Mouse (Mus musculus): Measurements from ENCODE around the gene Flvcr2.
"Not testable (repeated sequence)": the region's sequence is repeated elsewhere in the genome, so short reads cannot be mapped to it uniquely, and the experiment has no call there.

Gene Flvcr2

DNA sequence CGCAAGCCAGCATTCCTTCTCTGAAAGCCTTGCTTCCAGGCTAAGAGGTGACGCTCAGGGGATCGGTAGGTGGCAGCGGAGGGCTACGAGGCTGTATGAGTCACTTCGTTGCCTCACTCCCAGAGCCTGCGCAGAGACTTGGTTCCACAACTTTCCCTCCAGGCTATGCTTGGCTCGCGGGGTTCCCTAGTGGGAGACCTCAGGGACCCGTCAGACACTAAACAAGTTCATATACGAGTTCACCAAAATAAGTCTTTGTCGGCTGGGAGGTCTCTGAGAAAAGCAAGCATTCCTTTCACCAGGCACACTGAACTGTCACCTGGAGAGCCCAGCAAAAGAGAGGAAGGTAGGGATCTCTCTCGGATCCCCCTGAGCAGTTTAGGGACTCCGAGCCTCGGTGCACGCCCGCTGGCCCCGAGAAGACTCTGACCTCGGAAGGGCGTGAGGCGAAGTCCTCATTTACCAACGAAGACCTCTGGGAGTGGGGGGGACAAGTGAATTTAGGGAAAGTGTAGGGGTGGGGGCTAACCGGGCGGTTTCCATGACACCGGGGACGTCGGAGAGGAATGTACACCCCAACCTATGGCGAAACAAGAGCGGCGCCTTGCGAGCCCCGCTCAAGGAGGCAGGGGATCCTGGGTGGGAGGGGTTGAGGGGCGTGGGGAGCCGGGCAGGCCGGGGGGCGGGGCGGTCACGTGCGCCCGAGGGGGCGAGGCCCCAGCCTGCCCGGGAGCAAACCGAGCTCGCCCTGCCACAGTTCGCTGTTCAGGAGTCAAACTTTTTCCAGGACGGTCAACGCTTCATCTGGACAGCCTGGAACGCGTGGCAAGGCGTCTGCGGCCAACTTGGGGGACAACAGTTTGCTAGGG, at the start of gene Flvcr2:
Gene Flvcr2 (plus strand): TSS at position 713 of the 869 bp plus-strand sequence.
- peak; percentile 93 for DNase-seq (ENCODE audit: low spot score)

DNA sequence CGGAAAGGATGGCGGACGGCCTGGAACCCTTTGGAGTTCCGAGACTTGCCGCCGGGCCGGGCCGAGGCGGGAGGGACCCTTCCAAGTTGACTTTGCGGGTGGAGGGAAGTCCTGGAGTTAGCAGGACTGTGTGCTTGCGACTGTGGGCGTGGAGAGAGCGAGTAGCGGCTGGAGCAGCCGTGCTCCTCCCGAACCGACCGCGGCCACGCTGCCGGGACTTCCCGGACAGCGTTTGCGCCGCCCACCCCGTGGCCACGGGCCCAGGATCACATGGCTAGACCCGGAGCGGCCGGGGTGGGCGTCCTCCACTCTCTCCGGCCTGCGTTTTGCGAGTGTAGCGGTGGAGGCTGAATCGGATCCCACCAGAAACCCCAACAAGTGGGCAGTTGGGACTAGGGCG, 48.2 kb upstream of the Flvcr2 start:
- not testable (repeated sequence) for DNase-seq (ENCODE audit: low spot score)

DNA sequence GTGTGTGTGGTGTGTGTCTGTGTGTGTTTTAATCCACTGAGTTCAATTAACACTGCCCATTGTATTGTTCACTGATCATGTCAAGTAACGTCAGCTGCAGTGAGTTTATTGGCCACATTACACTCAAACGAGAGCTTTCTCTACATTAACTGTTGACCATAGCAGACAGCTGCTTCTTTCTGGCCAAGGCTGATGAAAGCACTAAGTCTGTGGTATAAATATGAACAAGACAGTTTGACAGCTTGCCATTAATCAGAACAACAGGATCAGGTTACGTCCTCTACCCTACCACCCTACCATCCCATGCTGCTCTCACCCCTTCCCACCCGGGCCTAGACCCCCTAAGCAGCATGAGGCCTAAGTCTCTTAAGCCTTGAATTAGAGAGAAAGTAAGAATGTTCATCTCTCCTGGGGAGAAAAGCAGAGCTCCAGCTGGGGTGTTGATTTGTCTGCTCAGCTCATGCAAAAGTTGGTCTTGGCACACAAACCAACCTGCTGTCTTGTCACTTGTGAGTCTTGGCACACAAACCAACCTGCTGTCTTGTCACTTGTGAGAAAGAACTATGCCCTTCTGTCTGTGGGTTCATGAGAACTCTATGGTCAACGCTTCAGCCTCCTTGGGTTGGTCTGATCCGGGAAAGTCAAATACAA, 46.0 kb upstream of the Flvcr2 start:
- DNase-seq (ENCODE audit: low spot score) = no peak

DNA sequence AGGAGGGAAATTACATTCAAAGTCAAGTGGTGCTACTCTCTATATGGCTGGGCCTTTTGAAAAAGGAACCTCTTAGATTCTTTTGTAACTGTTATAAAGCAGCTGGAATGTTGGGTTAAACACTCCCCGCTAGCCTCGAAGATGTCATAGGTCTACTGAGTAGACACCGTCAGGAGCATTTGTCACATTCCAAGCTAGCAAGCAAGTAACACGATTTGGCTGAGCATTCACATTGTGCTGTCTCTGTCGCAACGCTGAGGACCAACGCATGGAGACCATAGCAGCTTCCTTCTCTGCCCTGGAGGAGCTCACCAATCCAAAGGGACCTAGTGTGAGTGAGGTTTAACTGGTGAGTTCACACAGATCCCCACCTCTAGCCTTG, 45.5 kb upstream of the Flvcr2 start:
- no peak for DNase-seq (ENCODE audit: low spot score)

DNA sequence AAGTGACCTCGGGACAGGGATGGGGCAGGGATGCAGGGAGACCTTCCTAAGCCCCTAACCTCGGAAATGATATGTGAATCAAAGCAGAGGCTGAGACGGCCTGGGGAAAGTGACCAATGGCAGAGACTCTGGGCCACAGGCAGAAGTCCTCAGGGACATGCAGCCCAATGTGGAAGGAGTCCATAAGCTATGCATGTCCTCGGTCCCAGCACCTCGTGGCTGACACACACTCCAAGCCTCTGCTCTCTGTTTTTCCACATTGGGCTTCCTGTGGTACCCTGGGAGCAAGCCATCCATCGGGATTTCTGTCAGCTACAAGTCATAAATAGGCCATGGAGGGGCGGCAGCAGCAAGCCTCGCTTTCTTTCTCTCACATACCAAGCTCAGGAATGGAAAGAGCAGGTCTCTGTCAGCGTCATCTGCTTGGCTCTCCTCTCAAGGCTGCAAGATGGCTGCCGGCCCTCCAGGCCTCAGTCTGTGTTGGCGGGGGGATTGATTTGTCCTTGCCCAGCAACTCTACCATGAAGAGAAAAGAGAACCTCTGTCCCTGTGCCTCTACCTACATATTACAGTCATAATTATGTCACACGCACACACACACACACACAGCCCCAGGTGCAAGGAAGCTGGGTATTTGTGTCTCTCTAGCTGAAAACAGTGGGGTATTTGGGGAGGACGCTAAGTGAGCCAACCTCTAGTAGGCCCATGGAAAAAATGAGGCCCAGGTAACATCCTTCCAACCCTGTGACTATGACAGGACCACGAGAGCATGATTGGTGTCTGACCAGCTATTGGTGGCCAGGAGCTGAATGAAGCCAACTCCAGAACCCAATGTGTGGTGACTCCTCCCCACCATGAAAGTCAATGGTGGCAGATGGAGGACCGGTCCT, 43.9 kb upstream of the Flvcr2 start:
- no peak for DNase-seq (ENCODE audit: low spot score)

DNA sequence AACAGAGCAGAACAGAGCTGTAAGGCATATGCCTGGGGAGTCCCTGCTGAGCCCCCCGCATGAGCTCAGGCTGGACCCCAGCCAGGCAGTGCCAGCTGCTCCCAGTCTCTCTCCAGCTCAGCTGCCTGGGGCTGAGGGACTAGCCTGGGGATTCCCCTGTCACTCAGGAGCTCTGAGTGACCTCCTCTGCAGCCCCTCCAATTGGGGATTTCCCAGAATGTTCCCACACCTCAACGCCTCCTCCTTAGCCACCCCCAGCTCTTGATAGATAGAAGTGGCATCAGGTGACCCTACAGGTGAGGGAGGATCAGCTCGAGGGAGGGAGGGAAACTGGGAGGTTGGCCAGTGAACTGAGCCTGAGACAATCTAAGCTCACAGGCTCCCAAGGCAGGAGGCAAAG, 42.8 kb upstream of the Flvcr2 start:
- DNase-seq (ENCODE audit: low spot score) = no peak

DNA sequence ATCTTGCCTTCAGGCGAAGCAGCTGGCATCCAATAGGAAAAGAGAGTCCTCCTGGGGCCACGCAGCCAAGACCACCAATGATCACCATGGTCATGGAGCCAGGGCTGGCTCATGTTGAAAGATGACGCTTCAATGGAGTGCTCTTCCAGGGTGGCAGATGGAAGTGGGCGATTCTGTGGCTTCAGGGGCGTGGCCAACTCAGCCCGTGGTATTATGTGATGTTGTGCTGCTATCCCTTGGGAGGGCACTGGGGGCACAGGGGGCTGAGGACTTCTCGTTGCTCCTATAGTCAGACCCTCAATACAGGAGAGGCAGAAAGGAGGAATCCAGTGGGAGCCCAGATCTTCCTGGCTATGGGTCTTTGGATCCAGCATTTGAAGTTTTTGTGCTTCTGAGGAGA, 41.8 kb upstream of the Flvcr2 start:
- no peak for DNase-seq (ENCODE audit: low spot score)

DNA sequence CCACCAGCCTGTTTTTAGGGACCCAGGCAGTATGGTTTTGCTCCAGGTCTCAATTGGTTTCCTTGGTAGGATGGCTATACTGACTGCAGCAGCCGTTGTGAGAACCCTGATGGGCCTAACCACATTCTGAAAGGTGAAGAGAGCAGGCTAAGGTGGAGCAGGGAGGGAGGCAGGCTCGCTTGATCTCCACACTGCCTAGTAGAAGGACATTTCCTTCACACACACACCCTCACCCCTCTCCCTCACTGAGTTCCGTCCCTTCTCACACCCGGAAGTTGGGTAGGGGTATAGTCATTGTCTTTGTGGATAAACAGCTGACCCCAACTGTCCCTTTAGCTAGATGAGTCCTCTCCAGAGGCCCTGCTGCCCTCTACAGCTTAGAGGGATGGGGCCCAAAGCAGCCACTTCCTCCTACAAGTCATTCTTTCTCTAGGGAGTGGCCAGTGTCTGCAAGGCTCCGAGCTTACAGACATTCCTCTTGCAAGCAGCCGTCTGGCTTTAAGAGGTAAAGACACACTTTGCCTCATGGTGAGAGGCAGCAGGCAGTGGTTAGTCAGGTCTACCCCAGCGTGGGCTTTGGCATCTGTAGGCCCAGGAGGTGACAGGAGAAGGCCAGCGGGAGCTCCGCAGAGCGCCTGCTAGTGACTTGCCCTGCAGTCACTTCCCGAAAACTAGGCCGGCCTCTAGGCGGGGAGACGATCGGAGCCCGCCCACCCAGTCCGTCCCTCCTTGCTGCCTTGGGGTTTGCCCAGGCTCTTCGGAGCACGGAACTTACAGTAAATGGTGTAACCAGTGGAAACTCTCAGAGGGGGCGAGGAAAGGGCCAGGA, 41.1 kb upstream of the Flvcr2 start:
- DNase-seq (ENCODE audit: low spot score) = peak; percentile 75

DNA sequence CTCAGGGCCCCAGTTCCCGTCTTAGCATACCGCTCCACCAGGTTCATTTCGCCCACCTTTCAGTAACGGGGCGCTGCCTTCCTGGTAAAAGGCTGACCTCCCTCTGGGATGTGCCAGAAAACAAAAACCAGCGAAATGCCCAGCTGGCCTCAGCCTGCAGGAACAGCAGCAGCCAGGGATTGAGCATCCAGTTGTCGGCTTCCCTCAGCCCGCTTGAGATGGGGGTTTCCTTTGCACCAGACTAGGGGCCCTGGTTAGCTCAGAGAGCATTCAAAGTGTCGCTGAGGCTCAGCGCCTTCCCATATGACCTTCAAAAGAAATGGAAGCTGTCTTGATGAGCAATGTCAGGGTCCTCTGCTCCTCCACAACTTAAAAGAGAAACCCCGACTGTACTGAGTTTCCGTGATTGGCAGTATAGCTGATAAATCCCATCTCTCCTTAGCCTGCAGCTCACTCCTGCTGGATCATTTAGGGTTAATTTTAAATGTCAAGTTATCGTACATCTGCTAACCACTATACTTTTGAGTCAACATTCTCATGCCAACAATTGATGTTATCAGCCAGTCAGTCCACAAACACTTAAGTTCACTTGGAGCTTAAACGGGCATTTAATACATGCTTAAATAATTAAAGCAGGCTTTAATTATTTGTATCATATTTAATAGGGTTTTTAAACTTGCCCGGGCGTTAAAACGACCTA, 40.4 kb upstream of the Flvcr2 start:
- DNase-seq (ENCODE audit: low spot score) = no peak

DNA sequence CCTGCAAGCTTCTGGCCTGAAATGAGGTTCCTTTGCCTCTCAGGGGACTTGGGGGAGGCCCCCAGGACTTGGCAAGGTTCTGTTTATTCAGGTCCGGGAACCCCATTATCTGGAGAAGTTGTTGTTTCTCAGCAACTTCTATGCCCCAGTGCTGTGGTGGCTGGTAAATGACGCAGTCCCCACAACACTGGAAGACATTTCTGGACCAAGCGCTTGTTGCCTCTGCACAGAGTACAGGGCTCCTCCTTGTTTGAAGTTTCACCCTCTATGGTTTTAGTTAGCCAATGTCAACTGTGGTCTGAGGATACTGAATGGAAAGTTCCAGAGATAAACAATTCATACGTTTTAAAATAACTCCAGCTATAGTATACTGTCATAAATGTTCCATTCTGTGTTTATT, 39.4 kb upstream of the Flvcr2 start:
- DNase-seq (ENCODE audit: low spot score) = no peak

DNA sequence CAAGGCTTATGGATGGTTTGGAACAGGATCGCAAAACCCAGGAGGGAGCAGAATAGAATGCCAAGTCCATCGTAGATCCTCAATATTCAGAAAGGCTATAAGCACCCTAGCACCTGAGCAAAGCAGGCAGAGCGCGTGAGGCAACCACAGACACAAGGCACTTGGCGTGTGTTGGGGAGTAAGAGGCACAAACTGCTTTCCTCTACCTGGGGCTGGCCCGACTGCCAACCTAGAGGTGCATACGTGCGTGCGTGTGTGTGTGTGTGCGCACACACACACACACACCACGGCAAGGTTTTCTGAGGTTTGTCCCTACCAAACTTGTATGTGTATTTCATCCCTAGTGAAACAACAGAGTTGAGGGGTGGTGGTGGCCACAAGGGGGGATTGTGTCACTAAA, 38.9 kb upstream of the Flvcr2 start:
- no peak for DNase-seq (ENCODE audit: low spot score)

DNA sequence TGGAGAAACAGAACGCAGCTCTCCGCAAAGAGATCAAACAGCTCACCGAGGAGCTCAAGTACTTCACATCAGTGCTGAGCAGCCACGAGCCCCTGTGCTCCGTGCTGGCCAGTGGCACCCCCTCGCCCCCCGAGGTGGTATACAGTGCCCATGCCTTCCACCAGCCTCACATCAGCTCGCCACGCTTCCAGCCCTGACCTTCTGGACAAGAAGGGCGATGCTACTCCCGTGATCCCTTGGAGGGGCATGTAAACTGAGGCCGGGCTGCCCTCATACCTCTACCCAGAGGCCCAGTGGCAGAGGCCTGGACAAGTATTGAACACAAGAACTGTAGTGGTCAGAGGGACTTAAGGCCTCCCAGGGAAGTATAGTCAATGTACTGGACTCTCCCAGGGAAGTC, 37.8 kb upstream of the Flvcr2 start:
- no peak for DNase-seq (ENCODE audit: low spot score)

DNA sequence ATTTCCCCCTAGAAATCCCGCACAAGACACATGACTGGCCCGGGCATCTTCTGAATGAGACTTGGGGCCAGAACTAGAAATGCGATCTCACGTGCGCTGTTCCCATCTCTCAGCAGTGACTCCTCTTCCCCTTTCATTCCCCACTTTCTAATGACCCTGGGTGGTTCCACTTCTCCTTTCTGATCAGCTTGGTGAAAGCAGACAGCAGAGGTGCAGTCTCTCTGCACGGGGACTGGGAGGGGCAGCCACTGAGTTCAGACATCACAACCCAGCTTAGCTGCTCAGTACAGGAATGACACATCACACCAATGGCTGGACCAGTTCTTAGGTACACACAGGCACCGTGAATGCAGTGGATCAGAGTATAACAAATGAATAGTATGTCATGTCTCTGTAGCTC, 35.6 kb upstream of the Flvcr2 start:
- no peak for DNase-seq (ENCODE audit: low spot score)

DNA sequence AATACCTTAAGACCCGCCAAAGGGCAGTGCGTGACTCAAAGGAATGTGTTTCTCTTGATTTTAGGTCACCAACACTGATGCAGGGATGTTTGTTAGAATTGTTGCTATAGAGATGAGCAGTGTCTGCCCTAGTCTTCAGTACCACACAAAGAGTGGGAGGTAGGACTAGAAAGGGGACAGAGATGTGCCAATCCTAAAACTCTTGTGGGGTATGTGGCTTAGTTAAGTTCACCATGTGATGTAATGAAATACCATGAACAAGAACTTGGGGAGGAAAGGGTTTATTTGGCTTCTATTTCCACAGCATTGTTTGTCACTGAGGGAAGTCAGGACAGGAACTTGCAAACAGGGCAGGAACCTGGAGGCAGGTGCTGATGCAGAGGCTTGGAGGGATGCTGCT, 33.8 kb upstream of the Flvcr2 start:
- DNase-seq (ENCODE audit: low spot score) = no peak

DNA sequence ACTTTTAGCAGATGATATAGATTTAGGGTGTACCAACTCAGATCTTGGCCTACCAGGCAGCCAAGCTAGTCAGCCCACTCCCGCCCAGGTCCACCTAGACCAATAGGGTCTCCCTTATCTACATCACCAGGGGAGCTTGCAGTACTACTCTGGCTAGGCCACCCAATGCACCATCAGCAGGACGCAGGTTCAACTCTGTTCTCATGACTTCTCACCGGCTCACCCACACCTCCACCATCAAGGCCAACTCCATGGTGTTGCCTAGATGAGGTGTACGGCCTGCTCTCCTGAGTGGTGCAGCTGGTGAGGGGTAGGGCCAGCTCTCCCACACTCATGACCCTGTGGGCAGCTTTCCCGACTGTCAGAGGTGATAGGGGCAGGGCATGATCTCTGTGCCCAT, 32.2 kb upstream of the Flvcr2 start:
- DNase-seq (ENCODE audit: low spot score) = no peak

DNA sequence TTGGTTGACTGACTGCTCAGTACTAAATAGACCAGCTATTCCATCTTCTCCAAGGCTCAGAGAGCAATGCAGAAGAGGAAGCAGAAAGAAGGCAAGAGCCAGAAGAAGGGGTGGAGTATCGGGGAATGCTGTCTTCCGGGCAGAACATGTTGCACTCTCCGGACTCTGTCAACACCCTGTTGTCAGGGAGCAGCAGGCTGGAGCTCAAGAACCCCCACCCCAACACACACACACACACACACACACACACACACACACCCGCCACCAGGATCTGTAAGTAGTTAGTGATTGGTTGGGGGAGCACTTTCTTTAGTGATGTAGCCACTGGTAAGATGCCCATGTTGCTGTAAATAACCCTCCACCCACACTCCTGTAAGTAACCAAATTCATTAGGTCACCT, 21.0 kb upstream of the Flvcr2 start:
- no peak for DNase-seq (ENCODE audit: low spot score)

DNA sequence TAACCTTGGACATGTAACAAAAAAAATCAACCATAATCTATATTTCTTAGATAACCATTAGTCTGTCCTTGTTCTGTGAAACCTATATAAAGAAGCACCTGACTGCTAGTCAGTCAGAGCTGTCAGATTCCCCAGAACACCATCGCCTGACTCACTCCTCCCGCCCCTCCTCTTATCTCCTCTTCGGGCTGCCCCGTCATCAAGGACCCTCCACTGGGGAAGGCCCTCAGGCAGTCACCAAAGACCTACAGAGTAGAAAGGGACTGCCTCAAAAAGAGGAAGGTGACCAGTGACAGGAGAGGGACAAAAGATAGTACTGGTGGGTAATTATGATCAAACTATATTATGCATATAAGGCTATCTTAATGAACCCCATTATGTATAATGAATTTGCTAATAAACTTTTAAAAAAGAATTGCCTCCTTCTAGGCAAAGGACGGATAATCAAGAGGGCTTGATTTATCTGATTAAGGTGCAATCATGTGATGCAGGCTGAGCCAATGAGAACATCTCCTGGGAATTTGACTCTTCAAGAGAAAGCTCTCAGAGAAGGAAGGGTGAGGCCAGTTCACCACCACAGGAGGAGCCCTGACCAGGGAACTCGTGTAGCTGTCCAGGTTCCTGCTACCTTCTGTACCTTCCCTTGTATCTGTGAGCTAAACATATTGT, 19.5 kb upstream of the Flvcr2 start:
- no peak for DNase-seq (ENCODE audit: low spot score)

DNA sequence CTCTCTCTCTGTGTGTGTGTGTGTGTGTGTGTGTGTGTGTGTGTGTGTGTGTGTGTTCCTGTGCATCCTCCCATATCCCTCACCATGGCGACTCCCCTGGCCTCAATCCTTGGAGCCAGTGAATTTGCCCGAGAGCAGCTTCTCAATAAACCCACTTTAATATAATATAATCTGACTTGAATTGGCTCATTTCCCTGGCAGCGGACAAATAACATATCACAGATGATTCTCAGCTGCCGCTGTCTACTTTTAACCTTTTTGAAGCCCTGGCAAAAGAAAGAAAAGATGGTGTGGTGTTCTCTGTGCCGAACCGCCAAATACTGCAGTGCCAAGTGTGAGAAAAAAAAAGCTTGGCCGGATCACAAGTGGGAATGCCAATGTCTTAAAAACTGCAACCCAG, 18.2 kb upstream of the Flvcr2 start:
- DNase-seq (ENCODE audit: low spot score) = no peak

DNA sequence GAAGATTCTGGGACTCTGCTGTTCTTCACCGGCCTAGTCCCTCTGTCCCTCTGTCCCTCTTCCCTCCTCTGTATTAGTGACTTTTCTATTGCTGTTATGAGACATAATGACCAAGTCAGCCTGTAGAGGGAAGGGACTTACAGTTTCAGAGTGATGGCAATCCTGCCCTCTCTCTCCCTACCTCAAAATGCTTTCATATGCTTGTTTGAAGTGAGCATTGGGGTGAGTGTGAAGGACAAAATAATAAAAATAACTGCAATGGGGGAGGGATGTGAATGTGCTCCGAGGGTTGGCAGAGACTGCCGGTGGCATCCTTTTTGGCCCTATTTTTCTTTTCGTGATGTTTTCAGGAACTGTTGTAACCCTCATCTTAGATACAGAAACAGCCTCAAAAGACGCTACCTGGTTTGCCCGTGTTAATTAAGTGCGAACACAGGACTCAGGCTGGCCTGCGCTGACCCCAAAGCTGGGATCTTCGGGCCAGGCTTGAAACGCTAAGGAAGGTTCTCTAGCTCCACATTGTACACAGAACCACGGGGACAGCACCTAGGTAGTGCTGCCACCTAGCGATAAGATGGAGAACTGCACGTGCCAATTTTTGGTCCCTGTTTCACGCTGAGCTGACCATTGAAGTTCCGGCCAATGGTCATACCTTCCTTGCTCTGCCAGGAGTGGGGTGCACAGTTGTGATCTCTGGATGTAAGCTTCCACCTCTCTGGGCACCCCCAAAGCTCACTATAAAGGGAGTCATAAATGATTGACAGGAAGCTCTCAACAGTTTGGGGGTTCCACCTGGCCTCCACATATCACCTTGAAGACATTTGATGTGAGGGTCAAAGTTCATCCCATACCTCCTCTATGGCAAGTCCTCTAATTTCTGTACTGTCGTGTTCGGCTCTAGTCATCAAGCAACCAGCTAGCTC, 17.1 kb upstream of the Flvcr2 start:
- DNase-seq (ENCODE audit: low spot score) = peak; percentile 84

DNA sequence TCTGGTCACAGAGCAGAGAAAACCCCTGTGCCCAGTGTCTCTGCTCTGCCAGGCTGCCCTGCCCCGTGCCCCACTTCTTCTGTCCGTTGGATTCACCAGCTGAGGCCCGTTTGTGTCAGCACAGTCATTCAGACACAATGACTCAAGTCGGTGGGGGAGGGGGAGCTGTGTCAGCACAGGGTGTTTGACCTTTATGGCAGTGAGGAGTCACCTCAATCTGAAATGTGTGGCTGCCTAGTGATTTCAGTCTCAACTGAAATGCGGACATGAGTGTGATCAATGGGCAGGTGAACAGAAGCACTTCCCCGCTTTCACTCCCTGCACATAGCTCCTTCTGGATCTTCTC, 16.4 kb upstream of the Flvcr2 start:
- DNase-seq (ENCODE audit: low spot score) = no peak

Data from embryo, embryonic 10 days (tissue).